Mouse (Mus musculus): ENCODE measurements at regions not wholly inside any gene's neighbourhood (a gene's known extent, or its start where the extent isn't known, plus 50 kb on each side); places are given as distances from the start of the nearest gene placed in this dataset.

DNA sequence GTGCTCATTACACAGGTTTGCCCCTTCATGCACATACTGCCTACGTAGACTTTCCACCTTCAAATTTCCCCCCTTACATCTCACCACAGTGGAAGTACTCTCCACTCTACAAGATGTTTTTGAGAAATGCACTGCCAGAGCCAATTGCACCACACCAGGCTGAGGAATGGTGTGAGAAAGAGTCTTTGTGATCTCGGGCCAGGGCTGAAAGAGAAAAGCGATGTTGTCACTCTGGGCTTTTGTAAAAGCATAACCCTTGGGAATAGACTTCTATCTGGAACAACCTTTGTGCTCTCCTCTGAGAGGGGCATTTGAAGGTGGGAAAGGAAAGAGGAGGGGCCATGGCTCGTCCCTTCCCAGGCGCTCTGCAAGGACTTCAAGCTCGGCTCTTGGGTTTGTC, 194.2 kb downstream of the Icos start:
- in situ Hi-C loops (cut with MboI, MseI) = loop anchor here (10.0 kb wide), 1 partner anchor 203 kb away; no protein-coding TSS in a partner anchor

DNA sequence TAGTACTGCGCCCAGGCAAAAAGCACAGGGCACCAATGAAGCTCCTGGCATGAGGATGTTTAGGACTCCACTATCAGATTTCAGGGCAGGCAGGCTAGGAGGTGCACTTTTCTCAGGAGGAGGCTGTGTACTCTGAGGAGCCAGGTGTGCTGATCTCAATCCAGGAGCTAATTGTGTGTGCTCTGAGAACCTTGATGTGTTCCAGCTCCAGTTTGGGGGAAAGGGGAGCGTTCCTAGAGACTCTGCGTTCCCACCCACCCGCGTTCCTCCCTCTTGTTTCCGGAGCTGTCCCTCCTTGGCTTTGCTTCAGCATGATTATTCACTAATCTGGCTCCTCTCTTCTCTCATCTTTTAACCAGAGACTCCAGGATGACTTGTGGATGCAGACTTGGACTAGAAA, 195.2 kb downstream of the Icos start:
- in situ Hi-C loops (cut with MboI, MseI) = loop anchor here (10.0 kb wide), 1 partner anchor 202 kb away; no protein-coding TSS in a partner anchor

GRCm38 (mm10) chr1:61175239-61175638, 197.5 kb downstream of the Icos start:
- in situ Hi-C loops (cut with MboI, MseI) = loop anchor here (10.0 kb wide), 1 partner anchor 200 kb away; no protein-coding TSS in a partner anchor

DNA sequence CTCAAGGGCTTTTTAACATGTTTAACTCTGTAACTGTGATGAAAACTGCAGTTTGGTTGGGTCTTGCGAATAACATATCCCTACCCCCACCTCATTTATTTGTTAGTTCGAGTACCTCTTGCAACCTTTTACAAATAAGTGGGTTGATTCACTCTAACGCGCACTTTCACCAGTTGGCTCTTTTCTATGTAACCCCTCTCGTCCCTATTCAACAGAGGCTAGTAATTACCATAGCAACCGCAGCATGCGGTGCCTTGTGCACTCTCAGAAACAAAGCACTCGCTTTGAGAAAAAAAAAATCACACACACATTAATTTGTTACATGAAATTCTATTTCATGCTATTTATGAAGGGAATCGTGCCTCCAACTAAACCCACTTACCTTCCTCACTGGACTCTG, 201.7 kb downstream of the Icos start:
- in situ Hi-C loops (cut with MboI, MseI) = loop anchor here (10.0 kb wide), 1 partner anchor 195 kb away; no protein-coding TSS in a partner anchor

GRCm38 (mm10) chr1:61181099-61181821, 203.5 kb downstream of the Icos start:
- in situ Hi-C loops (cut with MboI, MseI) = no loop called here

DNA sequence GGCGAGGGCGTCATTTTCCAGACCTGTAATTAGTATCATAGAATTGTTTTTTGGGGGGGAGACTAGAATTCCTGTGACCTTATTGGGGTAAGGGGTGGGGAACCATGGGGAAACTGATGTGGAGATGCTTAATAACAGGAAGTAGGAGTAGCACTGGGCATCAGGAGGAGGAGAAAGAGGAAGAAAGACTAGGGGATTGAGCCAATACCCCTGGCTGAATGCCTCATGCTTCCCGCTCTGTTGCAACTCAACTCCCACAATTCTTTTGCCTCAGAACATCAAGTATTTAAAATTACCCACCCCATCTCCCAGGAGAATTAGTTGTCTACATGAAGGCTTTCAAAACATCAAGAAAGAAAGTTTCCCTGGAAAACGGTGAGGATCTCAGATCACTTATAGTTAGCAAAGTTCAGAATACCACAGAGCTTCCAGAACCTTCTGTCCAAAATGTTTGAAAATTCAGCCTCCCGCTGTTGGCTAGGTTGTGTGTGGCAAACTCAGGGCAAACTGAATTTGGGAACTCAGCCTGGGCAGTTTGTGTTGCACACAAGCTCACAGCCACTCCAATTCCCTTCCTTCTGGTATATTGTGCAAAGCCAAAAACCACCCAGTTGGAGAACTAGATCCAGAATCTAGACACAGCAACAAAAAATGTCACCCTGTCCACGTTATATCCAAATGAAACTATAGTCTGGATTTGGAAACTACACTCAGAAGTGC, 209.8 kb downstream of the Icos start:
- in situ Hi-C loops (cut with MboI, MseI) = no loop called here

DNA sequence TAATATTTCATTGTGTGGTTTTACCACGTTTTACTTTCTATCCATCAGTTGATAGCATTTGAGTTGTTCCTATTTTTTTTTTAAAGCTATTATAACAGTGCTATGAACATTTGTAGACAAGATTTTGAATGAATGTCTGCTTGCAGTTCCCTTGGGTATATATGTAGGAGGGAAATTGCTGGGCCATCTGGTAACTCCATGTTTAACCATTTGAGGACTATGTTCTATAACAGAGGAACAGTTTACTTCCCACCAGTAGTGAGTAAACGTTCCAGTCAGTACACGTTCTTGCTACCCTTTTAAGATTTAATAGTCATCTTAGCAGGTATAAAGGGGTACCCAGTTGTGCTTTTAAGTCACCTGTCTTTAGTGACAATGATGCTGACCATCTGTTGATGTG, 213.2 kb downstream of the Icos start:
- in situ Hi-C loops (cut with MboI, MseI) = no loop called here

GRCm38 (mm10) chr1:61198549-61199062, 220.9 kb downstream of the Icos start:
- in situ Hi-C loops (cut with MboI, MseI) = no loop called here

GRCm38 (mm10) chr1:61201006-61201405, 223.3 kb downstream of the Icos start:
- in situ Hi-C loops (cut with MboI, MseI) = no loop called here

DNA sequence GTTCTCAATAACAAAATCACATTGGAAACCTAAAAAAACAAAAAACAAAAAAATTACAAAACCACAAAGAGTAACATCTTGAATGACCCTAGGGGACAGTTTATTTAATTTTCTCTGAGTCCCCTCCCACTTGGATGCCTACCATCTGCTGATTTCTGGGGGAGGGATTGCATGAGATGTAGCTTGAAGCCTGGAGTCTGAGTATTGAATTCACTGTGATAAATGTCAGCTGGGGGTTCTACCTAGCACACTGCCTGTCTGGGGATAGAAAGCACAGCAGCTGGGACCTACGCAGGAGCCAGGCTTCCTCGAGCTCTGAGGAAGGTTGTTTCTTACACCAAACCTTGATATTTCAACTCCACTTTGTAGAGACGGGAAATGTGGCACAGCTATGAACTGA, 224.4 kb downstream of the Icos start:
- in situ Hi-C loops (cut with MboI, MseI) = no loop called here

- in situ Hi-C loops (cut with MboI, MseI) = no loop called here
These were observed 225.4 kb downstream of the Icos start for GRCm38 (mm10) chr1:61203170-61203569.

DNA sequence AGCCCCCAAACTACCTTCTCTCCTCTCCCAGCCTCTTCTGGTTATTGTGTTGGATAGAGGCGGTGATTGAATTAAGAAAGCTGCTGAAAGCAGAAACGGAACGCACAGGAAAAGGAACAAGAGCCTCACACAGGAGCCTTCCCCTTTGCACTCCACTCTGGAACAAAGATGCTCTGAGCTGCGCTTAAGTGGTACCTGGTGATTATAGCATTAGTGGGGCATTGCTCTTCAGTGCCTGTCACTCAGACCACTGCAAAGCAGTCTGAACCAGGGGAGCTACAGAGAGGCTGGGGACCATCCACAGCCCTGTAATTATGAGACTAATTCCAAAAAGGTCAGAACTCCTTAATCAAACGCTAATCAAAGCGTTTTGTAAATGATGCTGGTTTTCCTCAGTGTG, 225.9 kb downstream of the Icos start:
- in situ Hi-C loops (cut with MboI, MseI) = no loop called here

- in situ Hi-C loops (cut with MboI, MseI) = no loop called here
These were observed 227.4 kb downstream of the Icos start for GRCm38 (mm10) chr1:61205137-61205536.

DNA sequence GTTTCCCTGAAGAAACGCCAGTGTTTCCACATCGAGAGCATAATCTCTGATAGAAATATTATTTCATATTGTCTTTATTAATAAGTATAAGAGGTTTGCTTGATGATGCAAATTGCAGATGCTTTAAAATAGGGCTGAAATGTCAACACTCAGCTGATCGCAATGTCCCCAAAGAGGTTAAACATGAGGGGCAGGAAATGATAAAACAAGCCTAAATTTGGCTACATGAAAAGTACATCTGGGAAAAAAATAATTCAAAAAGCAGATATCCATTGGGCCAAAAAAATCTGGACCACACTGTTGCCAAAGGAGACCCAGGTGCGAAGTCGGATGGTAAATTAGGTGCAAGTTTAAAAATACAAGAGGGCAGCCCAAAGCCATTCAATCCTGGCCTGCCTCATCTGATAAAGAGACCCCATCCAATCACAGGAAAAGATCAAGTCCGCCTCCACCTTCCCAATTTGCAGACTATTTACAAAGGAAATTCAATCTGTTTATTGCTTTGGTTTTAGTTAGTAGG, 229.2 kb downstream of the Icos start:
- in situ Hi-C loops (cut with MboI, MseI) = no loop called here

DNA sequence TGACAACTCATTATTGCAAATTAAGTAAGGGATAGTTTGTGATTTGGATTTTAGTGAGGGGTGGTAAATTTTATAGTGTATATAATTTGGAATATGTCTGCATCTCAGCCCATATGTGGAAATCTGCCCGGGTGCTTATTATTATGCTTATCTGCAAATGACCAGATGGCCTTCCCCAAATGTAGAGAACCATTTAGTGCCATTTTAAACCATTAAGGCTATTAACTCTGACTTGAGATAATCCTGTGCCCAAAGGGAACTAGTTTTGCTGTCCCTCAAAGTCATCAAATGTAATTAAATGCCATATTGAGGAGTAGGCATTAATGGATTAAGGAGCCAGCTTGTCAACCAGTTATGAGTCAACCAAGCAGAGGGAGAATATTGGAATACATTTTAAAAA, 230.7 kb downstream of the Icos start:
- in situ Hi-C loops (cut with MboI, MseI) = no loop called here

DNA sequence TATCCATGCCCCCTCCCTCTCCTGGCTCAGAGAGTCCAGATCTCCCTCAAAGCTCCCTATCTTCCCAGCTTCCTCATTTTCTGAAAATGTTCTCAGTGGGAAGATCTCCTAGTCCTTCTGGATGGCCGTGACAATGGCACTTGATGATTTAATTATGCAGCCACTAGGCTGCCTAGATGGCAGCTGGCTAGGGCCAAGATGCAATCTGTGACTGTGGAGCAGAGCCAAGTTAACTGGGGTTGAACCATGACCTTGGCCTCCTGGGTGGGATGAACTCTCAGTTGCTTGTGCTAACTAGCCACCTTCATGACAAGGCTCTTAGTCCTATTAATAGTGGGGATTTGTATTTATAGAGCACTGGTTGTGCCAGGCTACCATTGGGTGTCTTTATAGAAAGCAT, 243.4 kb downstream of the Icos start:
- in situ Hi-C loops (cut with MboI, MseI) = no loop called here

GRCm38 (mm10) chr1:61228942-61229341, 251.2 kb downstream of the Icos start:
- in situ Hi-C loops (cut with MboI, MseI) = no loop called here

- in situ Hi-C loops (cut with MboI, MseI) = no loop called here
These were observed 255.3 kb downstream of the Icos start for GRCm38 (mm10) chr1:61233001-61233400.

- in situ Hi-C loops (cut with MboI, MseI) = no loop called here
These were observed 256.0 kb downstream of the Icos start for GRCm38 (mm10) chr1:61233476-61234297.

- in situ Hi-C loops (cut with MboI, MseI) = no loop called here
These were observed 256.6 kb downstream of the Icos start for GRCm38 (mm10) chr1:61234298-61234682.

DNA sequence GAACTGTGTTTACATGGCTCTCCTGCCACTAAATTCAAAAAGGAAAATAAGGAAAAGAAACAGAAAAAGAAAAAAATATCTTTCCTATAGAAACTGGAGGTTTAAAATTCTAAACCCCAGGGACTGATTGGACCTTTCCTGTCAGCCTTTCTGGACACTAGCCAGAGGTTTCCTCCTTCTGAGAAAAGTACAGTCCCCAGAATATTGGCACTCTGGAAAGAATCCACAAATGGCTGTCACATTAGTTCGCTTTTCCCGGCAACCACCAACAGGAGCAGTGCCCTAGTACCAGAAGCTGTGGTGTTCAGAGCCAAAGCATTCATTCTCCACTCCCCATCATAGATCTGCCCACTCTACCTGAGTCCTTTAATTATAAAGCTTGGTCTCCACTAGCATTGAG, 258.8 kb downstream of the Icos start:
- in situ Hi-C loops (cut with MboI, MseI) = no loop called here

- in situ Hi-C loops (cut with MboI, MseI) = no loop called here
These were observed 260.9 kb downstream of the Icos start for GRCm38 (mm10) chr1:61238668-61239067.

Measured in T-helper 2 cell (primary cell).